Mouse (Mus musculus): Measurements from ENCODE around the gene C1qtnf1.
A peak's percentile ranks its signal among the peaks of the same experiment; 100 is the strongest.

C1qtnf1 gene

GRCm38 (mm10) chr11:118473161-118473560 is 45.2 kb downstream of the C1qtnf1 start:
- DNase-seq (ENCODE audit: low read depth, low spot score) = peak; percentile 65

GRCm38 (mm10) chr11:118473842-118474500 is 46.0 kb downstream of the C1qtnf1 start:
- peak; percentile 44 for DNase-seq (ENCODE audit: low read depth, low spot score)

GRCm38 (mm10) chr11:118475496-118476083 is 47.6 kb downstream of the C1qtnf1 start:
- DNase-seq (ENCODE audit: low read depth, low spot score) = no peak

GRCm38 (mm10) chr11:118476396-118477373 is 48.7 kb downstream of the C1qtnf1 start, which contains the start of gene Engase:
Gene Engase (plus strand): TSS chr11:118476829.
- peak; percentile 96 for DNase-seq (ENCODE audit: low read depth, low spot score)

- no peak for DNase-seq (ENCODE audit: low read depth, low spot score)
Observed at GRCm38 (mm10) chr11:118479776-118480175, 51.8 kb downstream of the C1qtnf1 start.

GRCm38 (mm10) chr11:118481231-118481630 is 53.2 kb downstream of the C1qtnf1 start:
- DNase-seq (ENCODE audit: low read depth, low spot score) = no peak

- no peak for DNase-seq (ENCODE audit: low read depth, low spot score)
Observed at GRCm38 (mm10) chr11:118481751-118482150, 53.7 kb downstream of the C1qtnf1 start.

- DNase-seq (ENCODE audit: low read depth, low spot score) = no peak
Observed at GRCm38 (mm10) chr11:118484169-118484568, 56.2 kb downstream of the C1qtnf1 start.

GRCm38 (mm10) chr11:118485338-118485737 is 57.3 kb downstream of the C1qtnf1 start:
- DNase-seq (ENCODE audit: low read depth, low spot score) = no peak

- no peak for DNase-seq (ENCODE audit: low read depth, low spot score)
Observed at GRCm38 (mm10) chr11:118485780-118486179, 57.8 kb downstream of the C1qtnf1 start.

GRCm38 (mm10) chr11:118486281-118486680 is 58.3 kb downstream of the C1qtnf1 start:
- DNase-seq (ENCODE audit: low read depth, low spot score) = no peak

GRCm38 (mm10) chr11:118486881-118487772 is 59.1 kb downstream of the C1qtnf1 start:
- no peak for DNase-seq (ENCODE audit: low read depth, low spot score)

- peak; percentile 57 for DNase-seq (ENCODE audit: low read depth, low spot score)
Observed at GRCm38 (mm10) chr11:118488191-118488906, 60.3 kb downstream of the C1qtnf1 start.

- DNase-seq (ENCODE audit: low read depth, low spot score) = no peak
Observed at GRCm38 (mm10) chr11:118488907-118489270, 60.9 kb downstream of the C1qtnf1 start.

GRCm38 (mm10) chr11:118490566-118491218 is 62.7 kb downstream of the C1qtnf1 start:
- DNase-seq (ENCODE audit: low read depth, low spot score) = peak; percentile 53

GRCm38 (mm10) chr11:118491230-118491629 is 63.2 kb downstream of the C1qtnf1 start:
- DNase-seq (ENCODE audit: low read depth, low spot score) = no peak

- DNase-seq (ENCODE audit: low read depth, low spot score) = no peak
Observed at GRCm38 (mm10) chr11:118493458-118493857, 65.5 kb downstream of the C1qtnf1 start.

- DNase-seq (ENCODE audit: low read depth, low spot score) = no peak
Observed at GRCm38 (mm10) chr11:118494001-118494737, 66.2 kb downstream of the C1qtnf1 start.

- DNase-seq (ENCODE audit: low read depth, low spot score) = no peak
Observed at GRCm38 (mm10) chr11:118495065-118495464, 67.1 kb downstream of the C1qtnf1 start.

Measured in ES-CJ7 (cell line).